Mouse (Mus musculus): ENCODE measurements at regions not wholly inside any gene's neighbourhood (a gene's known extent, or its start where the extent isn't known, plus 50 kb on each side); places are given as distances from the start of the nearest gene placed in this dataset.
"Not testable (repeated sequence)": the region's sequence is repeated elsewhere in the genome, so short reads cannot be mapped to it uniquely, and the experiment has no call there.

DNA sequence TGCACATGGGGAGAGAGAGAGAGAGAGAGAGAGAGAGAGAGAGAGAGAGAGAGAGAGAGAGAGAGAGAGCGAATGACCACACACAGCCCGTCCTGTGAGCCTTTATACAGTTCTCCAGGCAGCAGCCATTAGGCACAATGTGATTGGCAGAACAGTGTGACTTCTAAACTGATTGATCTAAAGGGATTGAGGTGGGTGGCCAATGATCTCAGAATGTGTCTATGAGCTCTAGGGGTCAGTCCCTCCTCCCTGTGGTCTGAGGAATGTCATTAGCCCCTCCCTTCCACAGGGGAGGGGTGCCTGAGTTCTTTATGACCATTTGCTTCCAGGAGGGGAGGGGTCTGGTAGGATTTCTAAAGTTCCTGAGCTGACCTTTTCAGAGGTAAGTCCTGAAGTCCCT is 62.1 kb downstream of the Duxbl3 start:
- 64% methylated on average over 2 of the region's 2 CpGs for WGBS
- not testable (repeated sequence) for H3K27ac ChIP-seq; H3K36me3 ChIP-seq; H3K9me3 ChIP-seq (replicated peaks); H3K9ac ChIP-seq; H3K4me3 ChIP-seq; H3K4me2 ChIP-seq; ATAC-seq (replicated peaks; ENCODE audit: insufficient number of reproducible peaks, insufficient read depth, low FRiP score, low read depth); H3K27me3 ChIP-seq; H3K4me1 ChIP-seq (replicated peaks)

DNA sequence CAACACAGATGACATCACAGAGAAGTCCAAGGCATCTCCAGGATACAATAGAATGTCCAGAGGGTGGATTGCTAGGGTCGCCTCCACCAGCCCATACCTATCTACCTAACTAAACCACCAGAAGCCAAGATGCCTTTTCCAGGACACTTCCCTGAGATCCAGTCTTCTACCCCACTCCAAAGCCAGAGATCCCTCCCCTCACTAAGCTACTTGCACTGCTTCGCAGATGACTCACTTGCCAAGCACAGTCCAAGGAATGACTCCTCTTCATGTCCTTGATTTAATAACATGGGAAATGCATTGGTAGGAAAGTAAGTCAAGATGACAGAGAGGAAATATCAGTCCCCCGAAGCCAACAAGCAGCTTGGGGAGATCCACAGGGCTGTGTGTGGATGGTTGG is 63.0 kb downstream of the Duxbl3 start:
- no peak overlapping the region for H3K9ac ChIP-seq
- H3K36me3 ChIP-seq: no peaks in the 10 kb centered on the region
- H3K4me1 ChIP-seq (replicated peaks): no peaks in the 10 kb centered on the region
- no peaks in the 10 kb centered on the region for H3K9me3 ChIP-seq (replicated peaks)
- no peak overlapping the region for H3K27ac ChIP-seq
- no peaks in the 10 kb centered on the region for H3K27me3 ChIP-seq
- no peak overlapping the region for H3K4me2 ChIP-seq
- no peak for ATAC-seq (replicated peaks; ENCODE audit: insufficient number of reproducible peaks, insufficient read depth, low FRiP score, low read depth)
- no peak overlapping the region for H3K4me3 ChIP-seq
- 79% methylated on average over 3 of the region's 3 CpGs for WGBS

DNA sequence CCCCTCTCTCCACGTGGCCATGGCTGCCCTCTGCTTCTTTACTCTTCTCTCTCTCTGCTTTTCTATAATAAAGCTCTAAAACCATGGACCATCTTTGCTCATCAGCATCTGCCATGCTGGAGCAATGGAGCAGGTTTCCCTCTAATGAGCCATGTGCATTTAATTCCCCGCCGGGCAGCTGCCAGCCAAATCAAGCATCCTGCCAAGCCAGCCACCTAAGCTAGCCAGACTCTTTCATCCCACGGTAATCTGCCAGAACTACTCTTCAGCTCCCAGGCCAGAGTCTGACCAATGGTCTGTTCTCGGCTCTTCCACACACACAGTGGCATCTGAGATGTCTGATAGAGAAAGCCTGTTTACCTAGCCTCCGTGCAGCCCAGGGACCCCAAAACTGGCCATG is 70.8 kb downstream of the Duxbl3 start:
- Histone ChIP-seq H3K27ac (no peak overlapping the region), H3K4me2 (no peak overlapping the region), H3K9ac (no peak overlapping the region), H3K27me3 (no peaks in the 10 kb centered on the region), H3K36me3 (no peaks in the 10 kb centered on the region), H3K4me1 (replicated peaks) (no peaks in the 10 kb centered on the region), H3K9me3 (replicated peaks) (no peaks in the 10 kb centered on the region), H3K4me3 (no peak overlapping the region)
- 81% methylated on average over 6 of the region's 6 CpGs for WGBS
- no peak for ATAC-seq (replicated peaks; ENCODE audit: insufficient number of reproducible peaks, insufficient read depth, low FRiP score, low read depth)

DNA sequence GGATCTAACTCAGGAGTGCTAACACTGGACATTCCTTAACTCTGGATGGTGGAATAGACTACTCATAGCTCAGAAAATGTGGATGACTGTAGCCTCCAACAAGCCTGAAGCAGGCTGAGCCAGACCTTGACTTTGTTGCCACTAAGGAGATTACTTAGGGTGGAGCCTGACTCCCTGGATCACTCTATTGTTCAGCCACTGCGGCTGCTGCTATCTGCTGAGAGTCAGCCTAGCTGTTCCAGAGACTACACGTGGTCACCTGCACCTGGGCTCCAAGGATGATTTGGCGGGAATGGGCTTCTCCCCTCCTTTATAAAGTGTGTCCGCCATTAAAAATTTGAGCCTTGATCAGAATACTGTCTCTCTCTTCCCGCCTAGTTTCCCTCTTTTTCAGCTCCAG is 83.3 kb downstream of the Duxbl3 start:
- no peaks in the 10 kb centered on the region for H3K27me3 ChIP-seq
- H3K4me3 ChIP-seq: no peak overlapping the region
- H3K4me2 ChIP-seq: no peak overlapping the region
- H3K27ac ChIP-seq: no peak overlapping the region
- H3K9me3 ChIP-seq (replicated peaks): no peaks in the 10 kb centered on the region
- H3K36me3 ChIP-seq: no peaks in the 10 kb centered on the region
- no peak for ATAC-seq (replicated peaks; ENCODE audit: insufficient number of reproducible peaks, insufficient read depth, low FRiP score, low read depth)
- H3K4me1 ChIP-seq (replicated peaks): no peaks in the 10 kb centered on the region
- whole genome bisulfite sequencing: 80% methylated on average over 5 of the region's 5 CpGs
- no peak overlapping the region for H3K9ac ChIP-seq

DNA sequence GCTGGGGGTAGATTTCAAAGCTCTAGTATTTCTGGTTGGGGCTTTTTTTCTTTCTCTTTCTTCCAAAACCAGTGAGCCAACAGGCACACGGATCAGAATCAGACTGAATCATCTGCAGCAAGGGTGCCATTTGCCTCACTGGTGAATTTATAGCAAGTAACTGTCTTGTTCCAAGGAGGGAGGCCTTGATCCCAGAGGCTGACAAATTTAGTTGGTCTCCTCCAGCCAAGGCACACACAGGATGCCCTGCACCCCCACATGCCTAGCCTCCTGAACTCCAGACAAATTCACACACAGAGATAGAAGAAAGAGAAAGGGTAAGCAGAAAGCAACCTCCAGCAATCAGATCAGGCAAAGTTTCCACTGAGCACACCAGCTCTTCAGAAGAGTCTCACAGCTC is 87.5 kb downstream of the Duxbl3 start:
- Histone ChIP-seq H3K9ac (no peak overlapping the region), H3K27me3 (no peaks in the 10 kb centered on the region), H3K4me2 (no peak overlapping the region), H3K9me3 (replicated peaks) (no peaks in the 10 kb centered on the region), H3K36me3 (no peaks in the 10 kb centered on the region), H3K4me1 (replicated peaks) (peaks cover 7% of the 10 kb centered on the region), H3K27ac (no peak overlapping the region), H3K4me3 (no peak overlapping the region)
- WGBS: 61% methylated on average over 1 of the region's 1 CpGs
- no peak for ATAC-seq (replicated peaks; ENCODE audit: insufficient number of reproducible peaks, insufficient read depth, low FRiP score, low read depth)

DNA sequence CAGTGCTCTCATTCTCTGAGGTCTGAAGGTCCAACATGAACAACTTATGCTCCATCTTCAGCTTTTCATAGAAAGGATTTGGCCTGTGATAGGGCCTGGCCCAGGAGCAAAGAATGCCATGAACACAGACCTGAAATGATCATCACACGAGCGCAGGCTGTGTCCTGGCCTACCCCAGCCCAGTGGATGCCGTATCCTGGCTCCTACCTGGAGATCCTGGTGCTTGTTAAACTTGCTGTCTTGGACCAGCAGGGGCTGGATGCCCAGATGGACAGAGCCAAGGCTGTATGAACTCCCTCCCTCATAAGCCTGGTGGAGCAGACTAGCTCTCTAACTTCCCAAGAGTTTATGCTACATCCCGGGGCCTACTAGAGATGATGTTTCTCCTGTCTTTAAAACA is 89.5 kb downstream of the Duxbl3 start:
- WGBS: 83% methylated on average over 4 of the region's 4 CpGs
- Histone ChIP-seq H3K27ac (no peak overlapping the region), H3K4me3 (no peak overlapping the region), H3K27me3 (no peaks in the 10 kb centered on the region), H3K9me3 (replicated peaks) (no peaks in the 10 kb centered on the region), H3K4me2 (no peak overlapping the region), H3K36me3 (no peaks in the 10 kb centered on the region), H3K4me1 (replicated peaks) (peaks cover 7% of the 10 kb centered on the region), H3K9ac (no peak overlapping the region)
- ATAC-seq (replicated peaks; ENCODE audit: insufficient number of reproducible peaks, insufficient read depth, low FRiP score, low read depth): no peak

DNA sequence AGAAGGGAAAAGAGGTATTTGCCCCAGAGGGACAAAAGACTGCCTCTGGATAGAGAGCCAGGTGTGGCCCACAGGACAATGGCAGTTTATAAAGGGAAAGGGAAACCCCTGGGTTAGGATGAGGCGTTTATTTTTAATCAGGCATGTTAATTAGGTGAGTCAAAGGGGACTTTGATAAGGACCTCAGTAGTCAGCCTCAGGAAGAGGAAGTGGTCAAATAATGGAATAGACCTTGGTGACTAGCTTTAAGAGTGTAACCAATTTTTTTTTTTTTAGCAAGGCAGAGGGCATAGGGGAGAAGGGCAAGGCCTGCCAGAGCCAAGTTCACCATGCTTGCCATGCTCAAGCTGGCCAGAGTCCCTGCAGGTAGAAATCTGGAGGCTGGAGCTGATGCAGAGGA is 95.2 kb downstream of the Duxbl3 start:
- WGBS: 26% methylated on average over 1 of the region's 1 CpGs
- H3K27me3 ChIP-seq: no peaks in the 10 kb centered on the region
- ATAC-seq (replicated peaks; ENCODE audit: insufficient number of reproducible peaks, insufficient read depth, low FRiP score, low read depth): no peak
- no peaks in the 10 kb centered on the region for H3K36me3 ChIP-seq
- no peak overlapping the region for H3K4me3 ChIP-seq
- H3K9ac ChIP-seq: no peak overlapping the region
- no peak overlapping the region for H3K27ac ChIP-seq
- no peak overlapping the region for H3K4me2 ChIP-seq
- H3K9me3 ChIP-seq (replicated peaks): no peaks in the 10 kb centered on the region
- H3K4me1 ChIP-seq (replicated peaks): peaks cover 20% of the 10 kb centered on the region

DNA sequence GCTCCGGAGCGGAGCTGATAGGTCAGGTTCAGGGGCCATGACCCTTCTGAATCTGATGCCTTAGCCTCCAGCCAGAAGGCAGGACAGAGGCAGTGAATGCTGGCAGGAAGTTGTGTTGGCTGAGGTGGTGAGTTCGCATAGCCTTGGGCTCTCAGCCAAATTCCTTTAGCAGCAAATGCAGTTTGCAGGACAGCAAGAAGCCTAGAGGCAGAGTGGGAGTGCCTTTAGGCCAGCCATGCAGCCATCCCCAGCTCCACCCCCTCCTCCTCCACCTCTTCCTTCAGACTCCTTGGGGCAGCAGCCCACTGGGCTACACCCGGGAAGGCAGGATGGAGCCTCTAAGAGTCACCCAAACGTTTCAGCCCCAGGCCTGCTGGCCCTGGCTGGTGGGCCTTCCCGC is 99.5 kb downstream of the Duxbl3 start:
- Histone ChIP-seq H3K9ac (no peak overlapping the region), H3K4me2 (peak overlapping the region; percentile 33), H3K27me3 (no peaks in the 10 kb centered on the region), H3K36me3 (no peaks in the 10 kb centered on the region), H3K4me1 (replicated peaks) (peaks cover 16% of the 10 kb centered on the region), H3K27ac (no peak overlapping the region; the same call in 1 of the 2 replicates), H3K4me3 (no peak overlapping the region), H3K9me3 (replicated peaks) (no peaks in the 10 kb centered on the region)
- peak; percentile 80 for ATAC-seq (replicated peaks; ENCODE audit: insufficient number of reproducible peaks, insufficient read depth, low FRiP score, low read depth)
- 21% methylated on average over 6 of the region's 6 CpGs for WGBS

DNA sequence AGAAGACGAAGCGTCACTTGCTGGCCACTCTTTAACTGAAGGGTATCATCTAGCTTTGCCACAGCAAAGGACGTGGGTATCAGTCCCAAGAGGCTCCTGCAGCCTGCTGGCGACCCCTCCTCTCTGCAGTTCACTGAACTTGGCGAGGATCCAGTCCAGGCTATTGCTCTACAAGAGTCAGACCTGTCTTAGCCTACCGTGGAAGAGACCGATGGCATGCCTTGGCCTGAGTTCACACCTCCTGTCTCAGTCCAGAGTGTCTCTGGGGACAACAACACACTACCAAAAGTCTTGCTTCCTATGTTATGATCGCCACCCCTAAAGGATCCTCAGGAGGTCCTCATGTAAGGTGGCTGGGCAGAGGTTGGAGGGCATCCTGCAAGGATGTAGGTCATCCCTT is 100.2 kb downstream of the Duxbl3 start:
- ATAC-seq (replicated peaks; ENCODE audit: insufficient number of reproducible peaks, insufficient read depth, low FRiP score, low read depth): no peak
- Histone ChIP-seq H3K4me1 (replicated peaks) (peaks cover 16% of the 10 kb centered on the region), H3K36me3 (no peaks in the 10 kb centered on the region), H3K9me3 (replicated peaks) (no peaks in the 10 kb centered on the region), H3K27me3 (no peaks in the 10 kb centered on the region), H3K4me3 (no peak overlapping the region), H3K9ac (no peak overlapping the region), H3K4me2 (no peak overlapping the region), H3K27ac (no peak overlapping the region)
- 61% methylated on average over 8 of the region's 8 CpGs for WGBS

DNA sequence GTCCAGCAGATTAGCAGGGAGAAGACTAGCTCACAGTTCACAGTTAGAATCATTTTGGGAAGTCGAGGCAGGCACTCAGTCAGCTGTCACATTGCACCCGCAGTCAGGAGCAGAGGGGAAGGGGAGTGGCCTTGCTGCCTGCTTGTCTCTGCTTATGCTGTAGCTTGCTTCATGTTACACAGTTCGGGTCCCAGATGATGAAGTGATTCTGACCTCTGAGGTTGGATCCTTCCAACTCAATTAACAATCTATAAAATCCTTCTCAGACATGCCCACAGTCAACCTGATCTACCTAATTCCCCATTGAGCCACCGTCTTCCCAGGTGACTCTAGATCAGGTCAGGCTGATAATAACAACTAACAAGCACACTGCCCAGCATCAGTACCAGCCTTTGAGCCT is 102.3 kb downstream of the Duxbl3 start:
- H3K27ac ChIP-seq: no peak overlapping the region
- no peaks in the 10 kb centered on the region for H3K27me3 ChIP-seq
- no peak overlapping the region for H3K9ac ChIP-seq
- WGBS: 56% methylated on average over 4 of the region's 4 CpGs
- no peaks in the 10 kb centered on the region for H3K9me3 ChIP-seq (replicated peaks)
- H3K4me1 ChIP-seq (replicated peaks): peaks cover 16% of the 10 kb centered on the region
- no peak overlapping the region for H3K4me2 ChIP-seq
- H3K4me3 ChIP-seq: no peak overlapping the region
- ATAC-seq (replicated peaks; ENCODE audit: insufficient number of reproducible peaks, insufficient read depth, low FRiP score, low read depth): no peak
- no peaks in the 10 kb centered on the region for H3K36me3 ChIP-seq

DNA sequence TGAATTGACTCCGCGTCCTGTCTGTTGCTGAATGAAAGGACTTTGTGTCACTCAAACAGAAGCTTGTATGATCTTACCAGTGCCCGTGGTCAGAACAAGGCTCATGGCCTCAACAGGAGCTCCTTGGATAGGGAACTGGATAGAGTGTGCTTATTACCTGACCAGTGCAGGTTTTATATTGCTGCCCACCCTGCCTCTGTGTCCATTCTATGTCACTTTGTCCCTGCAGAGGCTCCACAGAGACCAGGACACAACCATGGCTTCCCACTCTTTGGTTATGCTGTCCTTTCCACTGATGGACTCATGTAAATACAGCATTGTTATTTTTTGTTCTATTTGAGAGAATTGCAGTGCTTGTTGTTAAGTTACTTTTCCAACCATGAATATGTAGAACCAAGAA is 103.4 kb downstream of the Duxbl3 start:
- Histone ChIP-seq H3K4me3 (no peak overlapping the region), H3K9me3 (replicated peaks) (no peaks in the 10 kb centered on the region), H3K27me3 (no peaks in the 10 kb centered on the region), H3K4me2 (no peak overlapping the region), H3K4me1 (replicated peaks) (peaks cover 16% of the 10 kb centered on the region), H3K36me3 (no peaks in the 10 kb centered on the region), H3K27ac (no peak overlapping the region), H3K9ac (no peak overlapping the region)
- ATAC-seq (replicated peaks; ENCODE audit: insufficient number of reproducible peaks, insufficient read depth, low FRiP score, low read depth): no peak
- 88% methylated on average over 3 of the region's 3 CpGs for WGBS

Data from heart, embryonic 15.5 days (tissue).